Mouse (Mus musculus): ENCODE data around the gene Folr1. TPM values are rescaled to one million over a fixed set of nuclear protein-coding genes. Genes with fewer than 3 reads are reported as not detected.

Gene Folr1
- polyA plus RNA-seq, 1 experiment from 2014 or later, result 0.92 TPM

DNA sequence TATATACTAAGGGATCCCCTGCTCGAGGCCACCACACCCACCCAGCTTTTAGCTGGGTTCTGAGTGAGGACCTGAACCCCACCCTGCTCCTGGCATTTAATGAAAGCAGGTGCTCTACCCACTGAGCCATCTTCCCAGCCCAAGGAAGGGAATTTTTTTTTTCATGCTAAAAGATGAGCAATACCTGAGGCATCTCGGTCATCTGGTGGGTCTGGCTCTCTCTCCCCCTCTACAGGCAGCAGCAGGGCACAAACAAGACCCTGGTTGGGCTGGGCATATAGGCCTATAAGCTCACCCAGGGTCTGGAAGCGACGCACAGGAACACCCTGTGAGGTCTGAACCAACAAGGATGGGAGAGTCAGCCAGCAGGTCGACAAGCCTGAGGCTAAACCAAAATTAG, 37.2 kb downstream of the Folr1 start:
- Histone ChIP-seq H3K27me3 (ENCODE audit: insufficient read depth, low read length) (peaks cover 20% of the 10 kb centered on the region), H3K27ac (ENCODE audit: low read depth) (no peak overlapping the region), H3K9me3 (ENCODE audit: low read length) (no peaks in the 10 kb centered on the region), H3K4me3 (ENCODE audit: low read depth, low read length) (no peak overlapping the region), H3K4me1 (ENCODE audit: insufficient read depth) (peaks cover 3% of the 10 kb centered on the region; the same call in 1 of the 2 replicates), H3K9ac (replicated peaks) (no peak overlapping the region), H3K36me3 (replicated peaks; ENCODE audit: insufficient read depth, low read length) (peaks cover 32% of the 10 kb centered on the region), H3K4me2 (ENCODE audit: low read depth, low read length) (no peak overlapping the region)
- 64% methylated on average over 5 of the region's 5 CpGs for WGBS (ENCODE audit: insufficient replicate concordance)
- ATAC-seq (no peak), DNase-seq (no peak)
- TF ChIP-seq EP300 (IDR thresholded peaks at IDR 0.05; ENCODE audit: low read depth), result no peak
- no peak for TF ChIP-seq CTCF (IDR thresholded peaks at IDR 0.05; ENCODE audit: low read depth)

- 85% methylated on average over 4 of the region's 4 CpGs for WGBS (ENCODE audit: insufficient replicate concordance)
These were observed 38.2 kb downstream of the Folr1 start for GRCm38 (mm10) chr7:101832372-101832771.

GRCm38 (mm10) chr7:101831437-101831836, 39.2 kb downstream of the Folr1 start:
- no peak for ATAC-seq
- TF ChIP-seq CTCF (IDR thresholded peaks at IDR 0.05; ENCODE audit: low read depth) (no peak), EP300 (IDR thresholded peaks at IDR 0.05; ENCODE audit: low read depth) (no peak)
- no peak for DNase-seq
- Histone ChIP-seq H3K4me2 (ENCODE audit: low read depth, low read length) (no peak overlapping the region), H3K27me3 (ENCODE audit: insufficient read depth, low read length) (peaks cover 2% of the 10 kb centered on the region), H3K4me1 (ENCODE audit: insufficient read depth) (peaks cover 3% of the 10 kb centered on the region; the same call in 1 of the 2 replicates), H3K9ac (replicated peaks) (no peak overlapping the region), H3K4me3 (ENCODE audit: low read depth, low read length) (no peak overlapping the region), H3K9me3 (ENCODE audit: low read length) (no peaks in the 10 kb centered on the region), H3K27ac (ENCODE audit: low read depth) (no peak overlapping the region), H3K36me3 (replicated peaks; ENCODE audit: insufficient read depth, low read length) (peaks cover 37% of the 10 kb centered on the region)
- WGBS (ENCODE audit: insufficient replicate concordance), result 86% methylated on average over 8 of the region's 8 CpGs

More at GRCm38 (mm10) chr7:101832372-101832771, 38.2 kb downstream of the Folr1 start:
- Histone ChIP-seq H3K4me2 (ENCODE audit: low read depth, low read length) (no peak overlapping the region), H3K27me3 (ENCODE audit: insufficient read depth, low read length) (peaks cover 11% of the 10 kb centered on the region), H3K4me1 (ENCODE audit: insufficient read depth) (peaks cover 3% of the 10 kb centered on the region; the same call in 1 of the 2 replicates), H3K27ac (ENCODE audit: low read depth) (no peak overlapping the region), H3K9me3 (ENCODE audit: low read length) (no peaks in the 10 kb centered on the region), H3K36me3 (replicated peaks; ENCODE audit: insufficient read depth, low read length) (peaks cover 32% of the 10 kb centered on the region), H3K9ac (replicated peaks) (no peak overlapping the region), H3K4me3 (ENCODE audit: low read depth, low read length) (no peak overlapping the region)
- TF ChIP-seq EP300 (IDR thresholded peaks at IDR 0.05; ENCODE audit: low read depth) (no peak), CTCF (IDR thresholded peaks at IDR 0.05; ENCODE audit: low read depth) (no peak)
- DNase-seq (no peak), ATAC-seq (no peak)

DNA sequence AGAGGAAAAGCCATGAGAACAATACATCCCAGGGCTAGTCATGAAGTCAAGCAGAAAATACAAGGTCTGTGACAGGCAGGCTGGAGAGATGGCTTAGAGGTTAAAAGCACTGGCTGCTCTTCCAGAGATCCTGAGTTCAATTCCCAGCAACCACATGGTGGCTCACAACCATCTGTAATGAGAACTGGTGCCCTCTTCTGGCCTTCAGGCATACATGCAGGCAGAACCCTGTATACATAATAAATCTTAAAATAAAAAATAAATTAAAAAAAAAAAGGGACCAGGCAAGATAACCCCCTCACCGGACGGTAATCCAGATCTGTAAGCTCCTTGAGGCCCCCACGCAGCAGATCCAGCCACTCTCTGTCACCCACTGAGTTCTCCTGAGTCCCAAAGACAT, 40.2 kb downstream of the Folr1 start:
- peaks cover 39% of the 10 kb centered on the region for H3K36me3 ChIP-seq (replicated peaks; ENCODE audit: insufficient read depth, low read length)
- no peak overlapping the region for H3K4me3 ChIP-seq (ENCODE audit: low read depth, low read length)
- no peaks in the 10 kb centered on the region for H3K4me1 ChIP-seq (ENCODE audit: insufficient read depth)
- 85% methylated on average over 3 of the region's 3 CpGs for WGBS (ENCODE audit: insufficient replicate concordance)
- no peak overlapping the region for H3K27ac ChIP-seq (ENCODE audit: low read depth)
- no peaks in the 10 kb centered on the region for H3K27me3 ChIP-seq (ENCODE audit: insufficient read depth, low read length)
- ATAC-seq, result no peak
- no peak overlapping the region for H3K4me2 ChIP-seq (ENCODE audit: low read depth, low read length)
- TF ChIP-seq EP300 (IDR thresholded peaks at IDR 0.05; ENCODE audit: low read depth), result no peak
- TF ChIP-seq CTCF (IDR thresholded peaks at IDR 0.05; ENCODE audit: low read depth), result 0 out of 2 replicates have a peak, but pooled peaks have one; percentile 15
- no peaks in the 10 kb centered on the region for H3K9me3 ChIP-seq (ENCODE audit: low read length)
- no peak overlapping the region for H3K9ac ChIP-seq (replicated peaks)
- no peak for DNase-seq

DNA sequence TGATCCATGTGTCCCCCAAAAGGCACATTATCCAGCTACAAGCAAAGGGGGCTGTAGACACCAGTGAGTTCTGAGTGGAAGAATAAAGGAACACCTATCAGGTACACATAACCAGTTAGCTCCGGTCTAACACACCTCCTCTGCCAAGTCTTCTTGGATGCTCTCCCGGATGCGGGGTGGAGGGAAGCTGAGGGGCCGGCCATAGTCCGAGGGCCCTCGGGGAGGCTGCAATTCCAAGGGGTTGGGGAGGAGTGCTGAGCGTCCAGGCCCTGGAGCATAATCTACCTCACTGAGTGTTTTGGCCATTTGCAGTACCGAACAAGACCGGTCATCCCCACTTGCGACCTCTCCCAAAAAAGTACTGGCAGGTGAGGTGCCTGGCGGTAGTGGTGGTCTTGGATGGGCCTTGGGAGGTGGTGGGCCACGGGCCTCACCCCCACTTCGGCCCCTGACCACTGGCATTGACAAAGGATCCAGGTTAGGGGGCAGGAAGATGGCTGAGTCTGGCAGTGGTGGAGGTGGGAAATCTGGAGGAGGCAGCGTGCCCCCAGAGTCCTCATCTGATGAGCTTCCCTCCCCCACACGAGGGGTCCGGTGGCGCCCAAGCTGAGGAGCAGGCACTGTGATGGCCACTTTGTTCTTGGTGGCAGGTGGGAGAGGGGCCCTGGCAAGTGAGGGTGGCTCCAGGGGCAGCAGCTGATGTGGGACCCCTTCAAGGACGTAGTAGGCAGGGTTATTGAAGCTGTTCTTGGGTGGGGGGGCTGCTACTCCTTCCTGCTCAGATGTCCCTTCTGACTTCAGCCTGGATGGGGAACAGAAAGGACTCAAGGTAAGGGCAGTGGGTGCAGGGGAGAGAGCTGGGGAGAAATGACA, 46.6 kb downstream of the Folr1 start:
- no peaks in the 10 kb centered on the region for H3K9me3 ChIP-seq (ENCODE audit: low read length)
- TF ChIP-seq CTCF (IDR thresholded peaks at IDR 0.05; ENCODE audit: low read depth) (no peak), EP300 (IDR thresholded peaks at IDR 0.05; ENCODE audit: low read depth) (no peak)
- H3K36me3 ChIP-seq (replicated peaks; ENCODE audit: insufficient read depth, low read length), result peaks cover 11% of the 10 kb centered on the region; the same call in 1 of the 2 replicates
- H3K4me1 ChIP-seq (ENCODE audit: insufficient read depth), result peaks cover 13% of the 10 kb centered on the region
- DNase-seq, result no peak
- H3K9ac ChIP-seq (replicated peaks), result no peak overlapping the region
- no peak overlapping the region for H3K4me3 ChIP-seq (ENCODE audit: low read depth, low read length)
- ATAC-seq, result no peak
- peaks cover 44% of the 10 kb centered on the region for H3K27me3 ChIP-seq (ENCODE audit: insufficient read depth, low read length)
- WGBS (ENCODE audit: insufficient replicate concordance), result 87% methylated on average over 18 of the region's 18 CpGs
- H3K27ac ChIP-seq (ENCODE audit: low read depth), result no peak overlapping the region
- no peak overlapping the region for H3K4me2 ChIP-seq (ENCODE audit: low read depth, low read length)

DNA sequence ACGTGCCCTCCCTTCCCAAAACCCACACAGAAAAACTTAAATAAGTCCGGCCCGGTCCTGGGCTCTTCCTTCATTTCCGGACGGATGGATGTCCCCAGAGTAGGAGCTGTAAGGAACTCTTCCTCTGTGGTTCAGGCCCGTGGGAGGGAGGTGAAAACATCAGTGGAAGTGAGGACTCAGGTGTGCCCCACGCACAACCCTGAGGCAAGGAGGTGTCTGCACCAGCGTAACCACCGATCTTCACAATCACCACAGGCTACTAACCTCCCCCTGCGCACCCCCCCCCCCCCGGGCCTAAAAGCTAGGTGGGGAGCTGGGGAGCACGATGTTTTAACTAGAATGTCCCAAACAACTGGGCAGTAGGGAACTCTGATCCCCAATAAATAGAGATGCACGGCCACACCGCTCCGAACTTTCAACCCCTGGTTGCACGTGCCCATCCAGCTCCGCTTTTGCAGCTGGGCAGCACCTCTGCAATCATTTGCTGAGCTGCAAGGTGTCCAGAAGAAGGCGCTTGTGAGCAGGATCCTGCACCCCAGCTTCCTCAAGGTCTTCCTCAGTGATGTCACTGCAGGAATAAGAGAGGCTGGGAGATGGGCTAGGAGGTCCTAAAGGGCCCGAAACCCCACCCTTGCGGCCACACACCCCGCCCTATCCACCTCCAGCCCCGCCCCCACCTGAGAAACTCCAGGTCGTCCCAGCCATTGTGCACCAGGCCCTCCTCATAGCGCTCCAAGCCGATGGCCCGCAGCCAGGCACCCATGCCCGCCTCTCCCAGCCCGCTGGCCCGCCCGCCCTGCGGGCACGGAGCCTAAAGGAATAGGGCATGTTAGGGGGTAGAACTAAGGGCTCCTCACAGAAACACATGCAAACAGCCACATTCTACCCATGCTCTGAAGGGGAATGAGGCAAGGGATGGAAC, 47.5 kb downstream of the Folr1 start:
- H3K4me2 ChIP-seq (ENCODE audit: low read depth, low read length), result no peak overlapping the region
- ATAC-seq (no peak), DNase-seq (peak; percentile 25)
- H3K9me3 ChIP-seq (ENCODE audit: low read length), result no peaks in the 10 kb centered on the region
- H3K27me3 ChIP-seq (ENCODE audit: insufficient read depth, low read length), result peaks cover 53% of the 10 kb centered on the region
- no peak overlapping the region for H3K4me3 ChIP-seq (ENCODE audit: low read depth, low read length)
- H3K4me1 ChIP-seq (ENCODE audit: insufficient read depth), result peaks cover 13% of the 10 kb centered on the region
- TF ChIP-seq CTCF (IDR thresholded peaks at IDR 0.05; ENCODE audit: low read depth) (peak; percentile 44), EP300 (IDR thresholded peaks at IDR 0.05; ENCODE audit: low read depth) (no peak)
- H3K27ac ChIP-seq (ENCODE audit: low read depth), result no peak overlapping the region
- peaks cover 10% of the 10 kb centered on the region; the same call in 1 of the 2 replicates for H3K36me3 ChIP-seq (replicated peaks; ENCODE audit: insufficient read depth, low read length)
- 50% methylated on average over 32 of the region's 32 CpGs for WGBS (ENCODE audit: insufficient replicate concordance)
- no peak overlapping the region for H3K9ac ChIP-seq (replicated peaks)

Measured in liver, postnatal 0 days (tissue).